Mouse (Mus musculus) CD4-positive, CD25-positive, alpha-beta regulatory T cell, adult 4 months (primary cell): ENCODE results near the gene Hsf5. TPM values are rescaled to one million over a fixed set of nuclear protein-coding genes. Genes with fewer than 3 reads are reported as not detected.

Source experiments
- ATAC-seq: one replicate; pipeline ENCODE4 v1.8.0; 2017
- polyA plus RNA-seq, 2 experiments: library from polyadenylated mRNA; unstranded; fragments of 100-300 nt; shearing (Covaris generic); gene quantifications; one replicate each; pipeline ENCODE4 v1.2.1; 2017

The Hsf5 gene
- polyA plus RNA-seq, 2 experiments from 2014 or later = 0.17 to 0.19 TPM

GRCm38 (mm10) chr11:87688478-87689203 lies 71.7 kb downstream of the Hsf5 start:
- no peak for ATAC-seq

DNA sequence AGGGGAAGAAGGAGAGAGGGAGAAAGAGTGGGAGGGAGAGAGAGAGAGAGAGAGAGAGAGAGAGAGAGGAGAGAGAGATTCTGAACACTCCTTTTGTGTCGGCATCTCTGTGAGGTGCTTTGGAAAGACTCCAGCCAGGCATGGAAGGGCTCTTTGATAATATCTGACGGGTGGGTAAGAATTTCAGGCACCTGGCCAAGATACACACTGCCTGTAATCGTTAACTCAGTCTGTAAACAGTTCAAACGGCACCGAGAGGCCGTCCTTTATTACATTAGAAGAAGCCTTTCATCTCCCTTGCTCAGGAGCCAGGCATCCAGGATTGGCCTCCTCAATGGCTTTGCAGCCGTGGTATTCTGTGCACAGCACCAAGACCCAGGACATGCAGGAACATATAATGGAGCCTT lies 72.4 kb downstream of the Hsf5 start:
- ATAC-seq = no peak

- ATAC-seq = peak; percentile 78
Observed at GRCm38 (mm10) chr11:87690054-87690740, 73.2 kb downstream of the Hsf5 start.

GRCm38 (mm10) chr11:87697131-87697682 lies 80.2 kb downstream of the Hsf5 start:
- ATAC-seq = no peak

GRCm38 (mm10) chr11:87698126-87698525 lies 81.2 kb downstream of the Hsf5 start:
- ATAC-seq = no peak

GRCm38 (mm10) chr11:87701108-87701507 lies 84.1 kb downstream of the Hsf5 start:
- no peak for ATAC-seq

DNA sequence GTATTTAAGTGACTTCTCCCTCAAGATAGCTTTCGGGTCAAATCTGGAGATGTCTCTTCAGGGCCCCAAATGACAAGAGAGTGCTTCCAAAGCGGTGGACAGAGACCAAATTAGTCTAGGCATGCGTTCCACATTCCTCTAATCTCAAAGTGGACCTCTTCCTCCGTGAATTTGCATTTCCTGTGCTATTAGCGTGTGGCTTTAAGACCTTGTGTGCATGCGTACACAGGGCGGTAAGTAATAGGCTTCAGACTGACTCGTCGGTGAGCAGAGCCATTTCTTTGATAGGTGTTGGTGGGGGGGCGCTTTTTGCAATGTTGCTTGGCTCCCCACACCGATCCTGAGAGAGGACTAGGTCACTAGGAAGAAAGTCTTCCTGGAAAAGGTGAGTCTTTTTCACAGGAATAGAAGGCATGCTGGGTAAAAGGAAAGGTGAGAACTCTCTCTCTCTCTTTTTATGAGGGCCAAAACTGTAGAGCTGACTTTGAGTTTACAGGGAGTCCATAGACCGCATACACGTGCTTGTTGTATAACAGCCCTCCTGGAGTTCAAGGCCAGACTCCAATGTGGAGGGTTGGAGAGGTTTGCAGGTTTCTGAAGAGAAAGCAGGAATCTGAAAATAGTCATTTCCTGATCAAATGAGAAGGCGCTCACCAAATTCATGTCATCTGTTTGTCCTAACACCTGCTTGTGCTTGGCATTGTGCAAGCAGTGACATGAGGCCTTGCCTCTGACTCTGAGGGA lies 85.1 kb downstream of the Hsf5 start:
- peak; percentile 34 for ATAC-seq

- ATAC-seq = no peak
Observed at GRCm38 (mm10) chr11:87703654-87704053, 86.7 kb downstream of the Hsf5 start.

DNA sequence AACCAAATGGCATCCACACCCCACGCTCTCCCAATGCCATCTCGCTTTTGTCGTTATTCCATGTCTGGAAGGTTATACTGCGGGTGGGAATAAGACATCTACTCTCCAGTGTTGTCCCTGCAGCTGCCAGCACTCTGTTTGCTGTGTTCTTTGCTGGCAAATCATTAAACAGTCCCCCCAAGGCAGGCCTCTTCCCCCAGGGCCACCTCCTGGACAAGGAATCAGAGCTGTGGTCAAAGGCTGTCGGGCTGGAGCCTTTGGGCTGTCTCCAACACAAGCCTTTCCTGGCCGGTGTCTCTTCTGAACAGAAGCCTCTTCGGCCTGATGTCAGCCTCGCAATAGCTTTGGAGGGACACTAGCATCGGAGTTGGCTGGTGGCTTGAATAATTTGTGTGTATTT lies 87.3 kb downstream of the Hsf5 start:
- no peak for ATAC-seq

DNA sequence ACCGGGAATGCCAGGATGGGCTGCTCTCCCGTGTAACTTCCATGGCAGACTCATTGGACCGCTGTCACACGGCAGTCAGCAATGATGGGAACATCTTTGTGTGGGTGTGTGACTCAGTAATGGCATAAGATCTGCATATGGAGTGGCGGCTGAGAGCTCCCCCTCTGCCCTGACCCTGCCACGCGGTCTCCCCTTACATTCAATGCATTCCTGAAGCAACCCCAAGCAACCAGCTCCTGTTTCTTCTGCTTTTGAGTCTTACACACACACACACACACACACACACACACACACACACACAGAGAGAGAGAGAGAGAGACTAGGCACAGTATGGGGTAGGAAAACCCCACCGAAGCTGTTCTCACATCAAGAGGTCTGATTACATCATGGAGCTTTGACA lies 90.6 kb downstream of the Hsf5 start:
- ATAC-seq = no peak

- ATAC-seq = no peak
Observed at GRCm38 (mm10) chr11:87708979-87709378, 92.0 kb downstream of the Hsf5 start.

Other genes starting within 250 kb of the Hsf5 start
- 1 to 10 TPM; 1.2 to 1.7 TPM for gene Rad51c, start 212.2 kb upstream of the Hsf5 start, polyA plus RNA-seq
- 1 to 10 TPM in 1 of 2 experiments, under 1 TPM in 1; 0.28 to 1.1 TPM for gene Tex14, start 212.1 kb upstream of the Hsf5 start, polyA plus RNA-seq
- not detected for gene Gm11492, start 50.5 kb upstream of the Hsf5 start, polyA plus RNA-seq
- gene Sept4, start 48.3 kb upstream of the Hsf5 start, polyA plus RNA-seq = 1 to 10 TPM; 1.5 to 3.7 TPM
- gene Mtmr4, start 25.0 kb upstream of the Hsf5 start, polyA plus RNA-seq = 10 to 100 TPM in 1 of 2 experiments, 1 to 10 TPM in 1; 8.8 to 22.1 TPM
- gene Rnf43, start 45.6 kb downstream of the Hsf5 start, polyA plus RNA-seq = 10 to 100 TPM; 24.9 to 25.4 TPM
- 100 to 1,000 TPM; 346 to 405 TPM for gene Supt4a, start 120.4 kb downstream of the Hsf5 start, polyA plus RNA-seq
- 1 to 10 TPM; 3.1 to 3.7 TPM for gene Tspoap1, start 143.4 kb downstream of the Hsf5 start, polyA plus RNA-seq
- gene Mpo, start 176.4 kb downstream of the Hsf5 start, polyA plus RNA-seq = not detected
- gene Lpo, start 211.1 kb downstream of the Hsf5 start, polyA plus RNA-seq = not detected
- 1 to 10 TPM; 5.1 to 9.9 TPM for gene Mks1, start 236.1 kb downstream of the Hsf5 start, polyA plus RNA-seq